Mouse (Mus musculus) C2C12 (cell line): ENCODE measurements around the gene Prkce. TPM values are rescaled to one million over a fixed set of nuclear protein-coding genes. Genes with fewer than 3 reads are reported as not detected.

Experiments used
- H3K27me3 ChIP-seq: one replicate; pipeline ENCODE4 v1.6.1; 2011; ENCODE audit not compliant: control insufficient read depth, insufficient read depth, insufficient read length
- H3K36me3 ChIP-seq: one replicate; pipeline ENCODE4 v1.6.1; 2011; ENCODE audit not compliant: control insufficient read depth, insufficient read depth
- H3K4me3 ChIP-seq: one replicate; pipeline ENCODE4 v1.5.1; 2011; ENCODE audit warnings: mild to moderate bottlenecking, control low read depth; ENCODE audit not compliant: poor library complexity, insufficient read depth, severe bottlenecking
- H3K79me2 ChIP-seq: one replicate; pipeline ENCODE4 v1.6.1; 2011; ENCODE audit not compliant: control insufficient read depth, insufficient read depth
- H3K79me3 ChIP-seq: one replicate; pipeline ENCODE4 v1.6.1; 2011; ENCODE audit warnings: low read depth, control low read depth
- H3ac ChIP-seq: one replicate; pipeline ENCODE3; 2011; ENCODE audit warnings: low read depth; ENCODE audit not compliant: control insufficient read depth, insufficient read length
- CEBPB ChIP-seq: IDR thresholded peaks from one replicate; pipeline ENCODE4 v1.6.1; 2011; ENCODE audit warnings: low read depth, mild to moderate bottlenecking, control low read depth, moderate library complexity
- CTCF ChIP-seq: IDR thresholded peaks from one replicate; pipeline ENCODE4 v1.5.1; 2011; ENCODE audit not compliant: control insufficient read depth, insufficient read depth, insufficient read length
- FOSL1 ChIP-seq: IDR thresholded peaks from one replicate; pipeline ENCODE4 v1.8.0; 2011; ENCODE audit warnings: mild to moderate bottlenecking, low read length; ENCODE audit not compliant: poor library complexity, insufficient read depth, severe bottlenecking
- MAX ChIP-seq: IDR thresholded peaks from one replicate; pipeline ENCODE4 v1.6.1; 2011; ENCODE audit warnings: mild to moderate bottlenecking, control low read depth
- MYOD1 ChIP-seq: IDR thresholded peaks from one replicate; pipeline ENCODE4 v1.6.1; 2011; ENCODE audit warnings: low read depth; ENCODE audit not compliant: control insufficient read depth, insufficient read length
- MYOG ChIP-seq: IDR thresholded peaks from one replicate; pipeline ENCODE4 v1.6.1; 2011; ENCODE audit not compliant: control insufficient read depth, insufficient read length; ENCODE audit errors: extremely low read depth
- USF1 ChIP-seq: IDR thresholded peaks from one replicate; pipeline ENCODE4 v1.6.1; 2011; ENCODE audit warnings: low read depth, mild to moderate bottlenecking, control low read depth, moderate library complexity
- polyA plus RNA-seq: library from polyadenylated mRNA; unstranded; fragments of >200 nt; fragmentation: generic; extraction: Trizol; gene quantifications from one replicate; pipeline ENCODE4 v1.2.1, GENCODE M21; 2012; ENCODE audit warnings: missing spikeins

Gene Prkce
- polyA plus RNA-seq, 1 experiment: 1.4 TPM

DNA sequence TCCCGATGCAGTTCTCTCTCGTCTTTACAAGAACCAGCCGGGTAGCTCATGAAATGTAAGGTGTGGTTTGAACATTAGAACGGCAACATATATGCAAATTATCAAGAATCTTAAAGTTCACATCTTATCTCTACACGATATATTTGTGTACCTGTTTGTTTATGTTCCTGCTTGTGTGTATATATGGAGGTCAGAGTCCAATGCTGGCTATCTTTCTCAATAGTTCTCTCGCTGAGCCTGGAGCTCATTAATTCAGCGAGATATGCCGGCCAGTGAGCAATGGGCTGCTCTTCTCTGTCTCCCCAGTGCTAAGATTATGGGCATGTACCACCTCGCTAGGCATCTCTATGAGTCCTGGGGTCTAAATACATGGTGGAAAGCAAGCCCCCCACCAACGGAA, 356.3 kb downstream of the Prkce start:
- TF ChIP-seq MYOG (no peak), MAX (no peak), CTCF (no peak), FOSL1 (no peak), USF1 (no peak), CEBPB (no peak), MYOD1 (no peak)
- Histone ChIP-seq H3K79me3 (no peaks in the 10 kb centered on the region), H3K79me2 (no peaks in the 10 kb centered on the region), H3K27me3 (no peaks in the 10 kb centered on the region), H3K4me3 (no peak overlapping the region), H3K36me3 (no peaks in the 10 kb centered on the region), H3ac (no peak overlapping the region)

DNA sequence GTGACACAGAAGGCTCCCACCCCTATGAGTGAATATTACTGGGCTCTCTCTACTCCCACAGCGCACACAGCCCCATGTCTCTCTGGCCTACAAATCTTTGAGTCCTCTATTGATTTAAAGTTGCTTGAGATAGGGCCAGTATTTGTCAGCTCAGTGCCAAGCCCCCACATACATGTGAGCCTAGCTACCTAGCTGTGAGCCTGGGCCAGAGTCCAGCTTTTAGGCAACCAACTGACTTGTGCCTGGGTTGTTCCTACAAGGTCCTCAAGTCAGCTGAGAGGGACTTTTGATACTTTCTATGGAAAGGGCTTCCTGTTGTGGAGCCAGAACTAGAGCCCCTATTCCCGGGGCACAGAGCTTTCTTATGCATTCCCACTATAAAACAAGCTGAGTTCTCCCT, 357.5 kb downstream of the Prkce start:
- Histone ChIP-seq H3K27me3 (no peaks in the 10 kb centered on the region), H3K4me3 (no peak overlapping the region), H3K36me3 (no peaks in the 10 kb centered on the region), H3ac (no peak overlapping the region), H3K79me3 (no peaks in the 10 kb centered on the region), H3K79me2 (no peaks in the 10 kb centered on the region)
- no peak for TF ChIP-seq MYOG
- TF ChIP-seq USF1: no peak
- TF ChIP-seq FOSL1: no peak
- TF ChIP-seq CEBPB: no peak
- no peak for TF ChIP-seq MYOD1
- TF ChIP-seq CTCF: no peak
- no peak for TF ChIP-seq MAX

DNA sequence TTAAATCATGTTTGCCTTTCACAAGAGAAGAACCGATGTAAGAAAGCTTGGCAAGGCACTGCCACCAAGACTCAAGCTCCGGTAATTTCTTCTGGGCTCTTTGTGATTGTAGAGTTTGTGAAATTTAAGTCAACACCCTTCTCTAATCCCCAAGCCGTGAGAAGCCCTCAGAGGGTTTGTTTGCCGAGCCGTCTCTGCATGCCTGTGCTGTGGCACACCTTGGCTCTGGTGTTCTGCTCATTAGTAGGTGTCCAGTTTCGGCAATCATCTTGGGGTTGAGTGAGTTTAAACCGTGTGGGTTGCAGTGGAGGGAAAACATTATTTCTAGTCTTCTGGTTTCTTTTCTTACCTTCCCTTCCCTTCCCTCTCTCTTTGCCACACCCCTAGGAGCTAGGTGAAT, 358.4 kb downstream of the Prkce start:
- H3K4me3 ChIP-seq: no peak overlapping the region
- no peak overlapping the region for H3ac ChIP-seq
- no peaks in the 10 kb centered on the region for H3K79me2 ChIP-seq
- H3K79me3 ChIP-seq: no peaks in the 10 kb centered on the region
- no peak for TF ChIP-seq MYOD1
- TF ChIP-seq USF1: no peak
- TF ChIP-seq MAX: no peak
- no peak for TF ChIP-seq CEBPB
- TF ChIP-seq CTCF: no peak
- TF ChIP-seq MYOG: no peak
- no peak for TF ChIP-seq FOSL1
- H3K27me3 ChIP-seq: no peaks in the 10 kb centered on the region
- H3K36me3 ChIP-seq: no peaks in the 10 kb centered on the region

DNA sequence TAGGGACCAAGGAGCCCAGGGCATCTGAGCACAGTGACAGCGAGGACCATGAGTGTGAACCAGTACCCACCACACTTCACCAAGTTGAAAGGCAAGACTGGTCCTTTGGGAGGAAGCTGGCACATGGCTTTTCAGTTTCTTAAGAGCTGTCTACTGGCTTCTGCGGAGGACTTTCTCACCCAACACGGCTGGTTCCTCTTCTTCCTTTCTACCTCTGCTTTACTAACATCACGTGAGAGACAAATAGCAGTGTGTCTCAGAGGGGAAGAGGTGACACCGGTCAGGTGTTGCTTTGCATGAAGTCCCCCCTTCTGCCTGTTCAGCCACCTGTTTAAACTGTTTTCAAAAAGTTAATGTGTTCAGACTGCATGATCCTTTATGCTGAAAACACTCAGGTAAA, 359.7 kb downstream of the Prkce start:
- Histone ChIP-seq H3K36me3 (no peaks in the 10 kb centered on the region), H3K79me2 (no peaks in the 10 kb centered on the region), H3ac (no peak overlapping the region), H3K4me3 (no peak overlapping the region), H3K27me3 (no peaks in the 10 kb centered on the region), H3K79me3 (no peaks in the 10 kb centered on the region)
- TF ChIP-seq FOSL1 (no peak), MYOG (no peak), MYOD1 (no peak), CTCF (no peak), MAX (no peak), CEBPB (no peak), USF1 (no peak)

DNA sequence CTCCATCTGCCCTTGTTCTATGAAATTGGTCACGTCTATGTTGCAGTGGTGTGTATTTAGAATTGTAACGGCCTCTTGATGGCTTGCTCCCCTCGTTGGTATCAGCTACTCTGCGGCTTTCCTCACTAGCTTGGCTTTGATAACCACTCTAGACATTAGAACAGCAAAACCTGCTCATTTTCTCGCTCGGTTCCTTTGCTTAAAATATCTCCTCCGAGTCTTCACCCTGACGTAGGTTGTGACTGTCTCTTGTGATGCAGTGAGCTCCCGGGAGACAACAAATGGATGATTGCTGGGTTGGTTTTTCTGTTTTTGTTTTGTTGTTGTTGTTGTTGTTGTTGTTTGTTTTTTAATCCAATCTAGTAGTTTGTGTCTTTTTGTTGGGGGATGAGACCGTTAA, 361.4 kb downstream of the Prkce start:
- Histone ChIP-seq H3K36me3 (no peaks in the 10 kb centered on the region), H3K79me2 (no peaks in the 10 kb centered on the region), H3K4me3 (no peak overlapping the region), H3ac (no peak overlapping the region), H3K27me3 (no peaks in the 10 kb centered on the region), H3K79me3 (no peaks in the 10 kb centered on the region)
- TF ChIP-seq MYOD1: no peak
- no peak for TF ChIP-seq FOSL1
- no peak for TF ChIP-seq CTCF
- TF ChIP-seq MYOG: no peak

DNA sequence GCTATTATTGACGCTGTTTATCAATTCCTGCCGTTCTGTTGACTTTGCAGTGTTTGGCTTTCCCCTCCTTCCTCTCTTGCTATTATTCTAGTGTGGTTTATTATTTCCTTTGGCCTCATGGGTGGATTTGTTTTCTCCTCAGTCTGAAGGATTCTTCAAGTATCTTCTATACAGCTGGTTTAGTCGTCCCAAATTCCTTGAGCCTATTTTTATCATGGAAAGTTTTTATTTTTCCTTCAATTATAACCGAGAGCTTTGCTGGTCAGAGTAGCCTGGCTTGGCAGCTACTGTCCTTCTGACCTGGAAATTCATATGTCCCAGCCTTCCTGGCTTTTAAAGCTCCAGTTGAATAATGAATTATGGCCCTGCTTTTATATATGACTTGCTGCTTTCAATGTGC, 361.8 kb downstream of the Prkce start:
- Histone ChIP-seq H3K4me3 (no peak overlapping the region), H3ac (no peak overlapping the region), H3K79me2 (no peaks in the 10 kb centered on the region), H3K27me3 (no peaks in the 10 kb centered on the region), H3K36me3 (no peaks in the 10 kb centered on the region), H3K79me3 (no peaks in the 10 kb centered on the region)
- TF ChIP-seq MYOG (no peak), CEBPB (no peak), MYOD1 (no peak), USF1 (no peak), FOSL1 (no peak), MAX (no peak), CTCF (no peak)
